Mouse (Mus musculus): ENCODE data around the gene Dlx1. TPM values are rescaled to one million over a fixed set of nuclear protein-coding genes. Genes with fewer than 3 reads are reported as not detected.

Gene Dlx1
- polyA plus RNA-seq, 1 experiment from 2014 or later = 6.3 TPM

DNA sequence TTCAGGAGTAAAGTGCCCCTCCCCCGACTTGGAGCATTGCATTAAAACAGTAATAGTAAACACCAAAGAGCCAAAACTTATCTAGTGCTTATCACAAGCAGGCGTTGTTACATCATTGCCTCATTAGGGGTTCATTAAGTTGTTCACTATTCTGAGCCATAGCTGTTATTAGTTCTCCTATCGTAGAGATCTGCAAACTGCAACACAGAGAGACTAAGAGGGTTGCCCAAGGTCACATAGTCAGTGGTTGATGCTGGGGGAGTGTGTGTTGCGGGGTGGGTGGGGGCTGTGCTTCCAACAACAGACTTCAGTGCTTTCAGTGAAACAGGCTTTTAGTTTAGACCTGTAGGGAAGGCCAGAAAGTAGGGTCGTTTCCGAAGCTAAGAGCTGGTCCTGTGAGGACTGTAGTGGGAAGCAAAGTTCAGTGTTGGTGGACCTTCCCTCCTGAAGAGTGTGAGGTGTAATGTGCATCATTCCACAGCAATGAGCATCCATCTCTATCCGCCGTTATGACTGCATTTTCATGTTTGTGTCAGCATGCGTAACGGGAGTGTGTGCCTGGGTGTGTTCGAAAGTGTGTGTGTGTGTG, 14.4 kb downstream of the Dlx1 start:
- Histone ChIP-seq H3K4me3 (ENCODE audit: low read depth, low read length) (no peak overlapping the region), H3K4me2 (ENCODE audit: low read depth, severe bottlenecking) (no peak overlapping the region), H3K36me3 (ENCODE audit: control insufficient read depth, insufficient read depth, low read length) (no peaks in the 10 kb centered on the region), H3K9me3 (ENCODE audit: control insufficient read depth, low read length) (no peaks in the 10 kb centered on the region), H3K9ac (ENCODE audit: low read length) (no peak overlapping the region), H3K4me1 (ENCODE audit: control insufficient read depth, insufficient read depth, low read length) (peaks cover 33% of the 10 kb centered on the region), H3K27ac (replicated peaks; ENCODE audit: low read depth, low read length) (no peak overlapping the region), H3K27me3 (ENCODE audit: control insufficient read depth, insufficient read depth, low read length) (peaks cover 85% of the 10 kb centered on the region)
- peak; percentile 47 for DNase-seq (ENCODE audit: low spot score)
- ATAC-seq (ENCODE audit: insufficient number of reproducible peaks, low FRiP score, low TSS enrichment, low read depth) = no peak
- under 1% methylated on average over 11 of the region's 11 CpGs for WGBS

DNA sequence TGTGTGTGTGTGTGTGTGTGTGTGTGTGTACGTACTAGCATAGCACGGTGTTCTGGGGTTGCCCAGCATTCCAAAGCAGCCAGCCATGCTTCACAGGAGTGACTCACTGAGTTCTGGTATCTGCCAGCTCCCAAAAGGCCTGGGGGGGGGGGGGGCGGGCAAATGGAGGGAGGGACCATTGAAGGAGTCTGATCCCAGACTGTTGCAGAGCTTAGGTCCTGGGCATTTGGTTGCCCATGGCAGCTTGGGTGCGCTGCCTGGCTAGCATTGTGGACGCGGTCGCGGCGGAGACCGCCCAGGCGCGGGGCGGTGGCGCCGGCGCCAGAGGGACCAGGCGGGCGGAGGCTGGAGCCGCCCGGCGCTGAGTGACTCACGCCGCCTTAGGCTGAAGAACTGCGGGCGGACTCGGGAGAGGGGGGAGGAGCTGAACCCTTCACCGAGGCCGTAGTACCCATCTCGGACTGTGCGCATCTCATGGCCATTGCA, 14.9 kb downstream of the Dlx1 start:
- Histone ChIP-seq H3K27me3 (ENCODE audit: control insufficient read depth, insufficient read depth, low read length) (peaks cover 80% of the 10 kb centered on the region), H3K27ac (replicated peaks; ENCODE audit: low read depth, low read length) (no peak overlapping the region), H3K4me3 (ENCODE audit: low read depth, low read length) (peak overlapping the region; percentile 15; the same call in 1 of the 2 replicates), H3K4me2 (ENCODE audit: low read depth, severe bottlenecking) (peak overlapping the region; percentile 31), H3K36me3 (ENCODE audit: control insufficient read depth, insufficient read depth, low read length) (no peaks in the 10 kb centered on the region), H3K9me3 (ENCODE audit: control insufficient read depth, low read length) (no peaks in the 10 kb centered on the region), H3K4me1 (ENCODE audit: control insufficient read depth, insufficient read depth, low read length) (peaks cover 33% of the 10 kb centered on the region), H3K9ac (ENCODE audit: low read length) (0 out of 2 replicates have a peak overlapping the region, but pooled peaks have one; percentile 24)
- ATAC-seq (ENCODE audit: insufficient number of reproducible peaks, low FRiP score, low TSS enrichment, low read depth) (no peak), DNase-seq (ENCODE audit: low spot score) (peak; percentile 66)
- WGBS = under 1% methylated on average over 30 of the region's 30 CpGs

DNA sequence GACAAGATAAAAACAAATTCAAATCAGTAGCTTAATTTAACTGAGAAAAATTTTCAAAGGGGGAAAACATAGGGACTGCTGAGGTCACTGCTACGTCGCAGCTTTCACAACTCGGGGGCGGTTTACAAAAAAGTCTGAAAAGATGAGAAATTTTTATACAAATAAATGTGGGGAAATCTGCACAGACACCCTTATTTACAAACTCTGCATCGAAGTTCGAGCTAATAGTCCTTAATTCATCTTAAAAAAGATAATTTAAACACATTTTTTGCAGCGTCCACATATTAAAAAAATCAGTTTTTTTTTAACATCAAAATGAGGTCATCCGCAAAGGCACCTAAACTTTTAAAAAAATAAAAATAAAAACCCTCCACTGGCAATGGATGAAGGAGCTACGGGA, 15.6 kb downstream of the Dlx1 start:
- no peak for ATAC-seq (ENCODE audit: insufficient number of reproducible peaks, low FRiP score, low TSS enrichment, low read depth)
- no peak overlapping the region for H3K9ac ChIP-seq (ENCODE audit: low read length)
- peaks cover 33% of the 10 kb centered on the region for H3K4me1 ChIP-seq (ENCODE audit: control insufficient read depth, insufficient read depth, low read length)
- WGBS = 1% methylated on average over 9 of the region's 9 CpGs
- H3K4me3 ChIP-seq (ENCODE audit: low read depth, low read length) = no peak overlapping the region
- H3K27ac ChIP-seq (replicated peaks; ENCODE audit: low read depth, low read length) = no peak overlapping the region
- H3K36me3 ChIP-seq (ENCODE audit: control insufficient read depth, insufficient read depth, low read length) = no peaks in the 10 kb centered on the region
- no peaks in the 10 kb centered on the region for H3K9me3 ChIP-seq (ENCODE audit: control insufficient read depth, low read length)
- DNase-seq (ENCODE audit: low spot score) = no peak
- H3K27me3 ChIP-seq (ENCODE audit: control insufficient read depth, insufficient read depth, low read length) = peaks cover 79% of the 10 kb centered on the region
- no peak overlapping the region for H3K4me2 ChIP-seq (ENCODE audit: low read depth, severe bottlenecking)

DNA sequence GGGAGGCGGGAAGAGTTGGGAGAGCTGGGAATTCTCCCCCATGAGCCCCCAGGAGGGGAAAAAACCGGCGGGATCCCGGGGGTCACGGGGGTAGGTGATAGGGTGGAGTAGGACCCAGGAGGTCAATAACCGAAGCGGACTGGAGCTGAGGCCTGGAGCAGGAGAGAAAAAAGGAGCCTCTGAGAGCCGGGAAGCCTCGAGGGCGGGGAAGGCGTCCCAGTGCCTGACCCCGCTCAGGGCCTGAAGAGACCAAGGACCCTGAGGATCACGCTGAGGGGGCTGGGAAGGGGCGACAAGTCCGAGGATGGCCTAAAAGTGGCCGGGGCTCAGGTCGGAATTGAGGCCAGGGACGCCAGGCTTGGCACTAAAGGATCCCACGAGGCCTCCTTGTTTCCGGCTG, 16.0 kb downstream of the Dlx1 start:
- H3K27ac ChIP-seq (replicated peaks; ENCODE audit: low read depth, low read length) = no peak overlapping the region
- ATAC-seq (ENCODE audit: insufficient number of reproducible peaks, low FRiP score, low TSS enrichment, low read depth) = no peak
- peaks cover 77% of the 10 kb centered on the region for H3K27me3 ChIP-seq (ENCODE audit: control insufficient read depth, insufficient read depth, low read length)
- WGBS = under 1% methylated on average over 20 of the region's 20 CpGs
- H3K9ac ChIP-seq (ENCODE audit: low read length) = no peak overlapping the region
- H3K36me3 ChIP-seq (ENCODE audit: control insufficient read depth, insufficient read depth, low read length) = no peaks in the 10 kb centered on the region
- H3K4me2 ChIP-seq (ENCODE audit: low read depth, severe bottlenecking) = peak overlapping the region; percentile 31
- H3K4me1 ChIP-seq (ENCODE audit: control insufficient read depth, insufficient read depth, low read length) = peaks cover 33% of the 10 kb centered on the region
- no peak for DNase-seq (ENCODE audit: low spot score)
- H3K4me3 ChIP-seq (ENCODE audit: low read depth, low read length) = peak overlapping the region; percentile 22
- no peaks in the 10 kb centered on the region for H3K9me3 ChIP-seq (ENCODE audit: control insufficient read depth, low read length)

DNA sequence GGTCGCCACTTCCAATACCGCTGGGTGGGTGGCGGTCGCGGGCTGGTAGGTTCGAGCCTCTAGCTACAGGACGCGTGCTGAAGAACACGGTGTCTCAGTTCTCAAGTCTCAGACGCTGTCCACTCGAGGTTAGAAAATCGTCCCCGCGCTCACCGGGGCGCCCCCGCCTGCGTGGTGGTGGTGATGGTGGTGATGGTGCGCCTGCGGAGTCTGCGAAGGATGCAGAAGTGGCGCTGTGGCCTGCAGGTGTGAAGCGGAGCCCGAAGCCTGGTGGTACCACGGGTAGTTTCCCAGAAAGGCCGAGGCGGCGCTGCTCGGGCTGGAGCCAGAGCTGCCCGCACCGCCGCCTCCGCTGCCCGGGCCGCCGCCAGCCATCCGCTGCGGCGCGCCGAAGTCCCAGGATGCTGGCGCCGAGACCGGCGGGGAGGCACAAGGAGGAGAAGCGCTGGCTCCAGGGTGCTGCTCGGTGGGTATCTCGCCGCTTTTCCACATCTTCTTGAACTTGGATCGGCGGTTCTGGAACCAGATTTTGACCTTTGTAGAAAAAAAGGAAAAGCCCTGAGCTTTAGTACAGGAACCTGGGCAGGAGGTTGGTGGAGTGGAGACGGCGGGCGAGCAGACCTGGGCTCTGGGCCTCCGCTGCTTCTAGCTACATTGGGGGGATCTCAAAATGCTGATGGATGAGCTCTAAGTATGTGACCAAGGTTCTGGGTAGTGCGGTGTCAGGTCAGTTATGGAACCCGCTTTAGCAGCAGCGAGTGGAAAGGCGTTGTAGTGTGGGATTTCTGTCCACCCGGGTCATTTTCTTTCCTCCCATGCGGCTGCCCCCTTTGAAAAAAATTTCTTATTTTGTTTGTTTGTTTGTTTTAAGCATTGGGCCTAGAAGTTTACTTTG, 16.7 kb downstream of the Dlx1 start:
- peak overlapping the region; percentile 22; the same call in 1 of the 2 replicates for H3K9ac ChIP-seq (ENCODE audit: low read length)
- ATAC-seq (ENCODE audit: insufficient number of reproducible peaks, low FRiP score, low TSS enrichment, low read depth) = no peak

DNA sequence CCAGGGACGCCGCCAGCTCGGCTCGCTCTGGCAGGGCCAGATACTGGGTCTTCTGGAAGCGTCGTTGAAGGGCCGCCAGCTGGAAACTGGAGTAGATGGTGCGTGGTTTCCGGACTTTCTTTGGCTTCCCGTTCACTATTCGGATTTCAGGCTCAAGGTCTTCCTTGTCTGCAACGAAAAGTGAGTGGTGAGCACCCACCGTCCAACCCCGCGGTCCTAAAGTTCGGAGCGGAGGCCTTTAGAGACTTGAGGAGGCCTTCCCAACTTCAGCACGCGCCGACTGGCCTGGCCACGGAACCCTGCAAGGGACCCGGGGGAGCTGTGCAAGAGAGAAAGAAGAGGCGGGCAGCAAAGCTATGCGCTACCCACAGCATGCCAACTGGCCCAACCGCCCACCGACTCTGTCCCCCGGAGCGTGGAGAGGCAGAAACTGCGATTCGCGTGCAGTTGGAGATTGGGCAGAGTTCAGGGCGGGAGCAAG, 17.5 kb downstream of the Dlx1 start:
- Histone ChIP-seq H3K9me3 (ENCODE audit: control insufficient read depth, low read length) (no peaks in the 10 kb centered on the region), H3K4me1 (ENCODE audit: control insufficient read depth, insufficient read depth, low read length) (peaks cover 31% of the 10 kb centered on the region)
- peak; percentile 67 for DNase-seq (ENCODE audit: low spot score)

More for the DNA sequence above, 16.7 kb downstream of the Dlx1 start:
- no peaks in the 10 kb centered on the region for H3K36me3 ChIP-seq (ENCODE audit: control insufficient read depth, insufficient read depth, low read length)
- peak overlapping the region; percentile 31 for H3K4me2 ChIP-seq (ENCODE audit: low read depth, severe bottlenecking)
- WGBS = under 1% methylated on average over 61 of the region's 61 CpGs
- peaks cover 75% of the 10 kb centered on the region for H3K27me3 ChIP-seq (ENCODE audit: control insufficient read depth, insufficient read depth, low read length)
- H3K4me3 ChIP-seq (ENCODE audit: low read depth, low read length) = peak overlapping the region; percentile 22
- no peak overlapping the region for H3K27ac ChIP-seq (replicated peaks; ENCODE audit: low read depth, low read length)
- DNase-seq (ENCODE audit: low spot score) = peak; percentile 74
- peaks cover 31% of the 10 kb centered on the region for H3K4me1 ChIP-seq (ENCODE audit: control insufficient read depth, insufficient read depth, low read length)
- H3K9me3 ChIP-seq (ENCODE audit: control insufficient read depth, low read length) = no peaks in the 10 kb centered on the region

DNA sequence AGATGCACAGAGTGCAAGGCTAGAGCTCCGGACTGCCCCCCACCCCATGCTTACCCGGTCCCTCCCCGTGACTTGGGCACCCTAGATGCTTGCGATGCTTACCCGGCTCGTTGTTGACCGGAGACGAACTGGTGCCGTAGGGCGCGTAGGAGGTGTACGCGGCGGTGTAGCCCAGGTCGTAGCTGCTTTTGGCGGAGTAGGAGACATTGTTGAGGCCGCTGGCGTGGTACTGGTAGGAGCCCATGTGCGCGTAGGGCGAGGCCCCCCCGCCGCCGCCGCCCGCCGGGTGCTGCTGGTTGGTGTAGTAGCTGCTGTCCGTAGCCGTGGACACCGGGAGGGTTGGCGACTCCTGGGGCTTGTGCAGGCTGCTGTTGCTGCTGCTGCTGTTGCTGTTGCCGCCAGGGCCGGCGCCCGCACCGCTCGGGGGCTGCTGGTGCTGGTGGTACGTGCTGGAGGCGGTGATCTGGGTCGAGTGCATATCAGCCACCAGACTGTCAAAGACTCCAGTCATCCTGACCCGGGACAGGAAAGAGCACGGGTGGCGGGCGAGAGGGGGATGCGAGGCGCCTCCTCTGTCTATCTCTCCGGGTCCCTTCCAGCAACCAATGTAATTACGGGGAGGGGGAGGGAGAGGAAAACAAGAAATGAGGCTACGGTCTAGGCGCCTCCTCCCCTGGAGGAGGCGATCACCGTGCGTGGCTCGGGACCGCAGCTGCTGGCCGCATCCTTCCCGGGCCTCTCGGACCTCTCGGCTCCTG, 18.1 kb downstream of the Dlx1 start:
- peaks cover 25% of the 10 kb centered on the region for H3K4me1 ChIP-seq (ENCODE audit: control insufficient read depth, insufficient read depth, low read length)
- H3K9me3 ChIP-seq (ENCODE audit: control insufficient read depth, low read length) = no peaks in the 10 kb centered on the region
- peaks cover 72% of the 10 kb centered on the region for H3K27me3 ChIP-seq (ENCODE audit: control insufficient read depth, insufficient read depth, low read length)
- H3K4me3 ChIP-seq (ENCODE audit: low read depth, low read length) = peak overlapping the region; percentile 48
- no peak overlapping the region for H3K27ac ChIP-seq (replicated peaks; ENCODE audit: low read depth, low read length)
- peak; percentile 77 for DNase-seq (ENCODE audit: low spot score)
- H3K4me2 ChIP-seq (ENCODE audit: low read depth, severe bottlenecking) = peak overlapping the region; percentile 99
- no peaks in the 10 kb centered on the region for H3K36me3 ChIP-seq (ENCODE audit: control insufficient read depth, insufficient read depth, low read length)
- under 1% methylated on average over 58 of the region's 59 CpGs for WGBS
- peak overlapping the region; percentile 41 for H3K9ac ChIP-seq (ENCODE audit: low read length)
- ATAC-seq (ENCODE audit: insufficient number of reproducible peaks, low FRiP score, low TSS enrichment, low read depth) = peak; percentile 37

More for the DNA sequence above, 17.5 kb downstream of the Dlx1 start:
- ATAC-seq (ENCODE audit: insufficient number of reproducible peaks, low FRiP score, low TSS enrichment, low read depth) = no peak
- WGBS = under 1% methylated on average over 31 of the region's 32 CpGs
- Histone ChIP-seq H3K27ac (replicated peaks; ENCODE audit: low read depth, low read length) (0 out of 2 replicates have a peak overlapping the region, but pooled peaks have one; percentile 21), H3K4me2 (ENCODE audit: low read depth, severe bottlenecking) (peak overlapping the region; percentile 99), H3K9ac (ENCODE audit: low read length) (no peak overlapping the region; the same call in 1 of the 2 replicates), H3K36me3 (ENCODE audit: control insufficient read depth, insufficient read depth, low read length) (no peaks in the 10 kb centered on the region), H3K27me3 (ENCODE audit: control insufficient read depth, insufficient read depth, low read length) (peaks cover 74% of the 10 kb centered on the region), H3K4me3 (ENCODE audit: low read depth, low read length) (peak overlapping the region; percentile 48)

DNA sequence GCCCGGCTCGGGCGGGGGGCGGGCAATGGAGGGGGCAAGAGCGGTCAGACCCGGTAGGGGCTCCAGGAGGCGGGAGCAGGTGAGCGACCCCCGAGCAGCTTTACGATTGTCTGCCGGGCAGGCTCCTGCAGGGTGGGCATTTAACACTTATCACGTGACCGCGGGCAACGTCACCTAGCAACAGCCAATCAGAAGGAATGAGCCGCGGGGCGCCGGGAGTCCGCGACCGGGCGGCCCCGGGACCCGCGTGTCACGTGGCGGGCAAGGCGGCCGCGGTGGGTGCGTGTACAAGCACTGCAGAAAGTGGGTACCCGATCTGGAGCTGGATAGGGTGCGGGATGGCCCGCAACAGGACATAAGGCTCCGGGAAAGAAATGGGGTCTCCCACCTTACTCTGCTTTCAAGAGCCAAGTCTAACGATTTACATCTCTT, 18.7 kb downstream of the Dlx1 start, which contains the start of gene Dlx2:
Gene Dlx2, minus strand, starts transcription at position 115 of the 432 bp plus-strand sequence.
- H3K27me3 ChIP-seq (ENCODE audit: control insufficient read depth, insufficient read depth, low read length) = peaks cover 72% of the 10 kb centered on the region
- peak; percentile 52; the same call in 1 of the 2 replicates for ATAC-seq (ENCODE audit: insufficient number of reproducible peaks, low FRiP score, low TSS enrichment, low read depth)
- WGBS = 1% methylated on average over 37 of the region's 37 CpGs

More for the DNA sequence above, 18.7 kb downstream of the Dlx1 start, which contains the start of gene Dlx2:
- Histone ChIP-seq H3K4me2 (ENCODE audit: low read depth, severe bottlenecking) (peak within 1 kb of the TSS; percentile 99), H3K4me3 (ENCODE audit: low read depth, low read length) (peak within 1 kb of the TSS; percentile 48), H3K9me3 (ENCODE audit: control insufficient read depth, low read length) (no peaks in the 10 kb centered on the region), H3K4me1 (ENCODE audit: control insufficient read depth, insufficient read depth, low read length) (peaks cover 28% of the 10 kb centered on the region), H3K27ac (replicated peaks; ENCODE audit: low read depth, low read length) (no peak within 1 kb of the TSS), H3K9ac (ENCODE audit: low read length) (peak within 1 kb of the TSS; percentile 41), H3K36me3 (ENCODE audit: control insufficient read depth, insufficient read depth, low read length) (no peaks in the 10 kb centered on the region)
- DNase-seq (ENCODE audit: low spot score) = peak; percentile 88
